Mouse (Mus musculus) layer of hippocampus, adult 11-12 months (tissue): ENCODE results near the gene Ctnnb1.
A peak's percentile ranks its signal among the peaks of the same experiment; 100 is the strongest.

ENCODE experiments used
- DNase-seq: peaks from one replicate; pipeline ENCODE4 v3.0.0; 2022; ENCODE audit warnings: low spot score

The Ctnnb1 gene

DNA sequence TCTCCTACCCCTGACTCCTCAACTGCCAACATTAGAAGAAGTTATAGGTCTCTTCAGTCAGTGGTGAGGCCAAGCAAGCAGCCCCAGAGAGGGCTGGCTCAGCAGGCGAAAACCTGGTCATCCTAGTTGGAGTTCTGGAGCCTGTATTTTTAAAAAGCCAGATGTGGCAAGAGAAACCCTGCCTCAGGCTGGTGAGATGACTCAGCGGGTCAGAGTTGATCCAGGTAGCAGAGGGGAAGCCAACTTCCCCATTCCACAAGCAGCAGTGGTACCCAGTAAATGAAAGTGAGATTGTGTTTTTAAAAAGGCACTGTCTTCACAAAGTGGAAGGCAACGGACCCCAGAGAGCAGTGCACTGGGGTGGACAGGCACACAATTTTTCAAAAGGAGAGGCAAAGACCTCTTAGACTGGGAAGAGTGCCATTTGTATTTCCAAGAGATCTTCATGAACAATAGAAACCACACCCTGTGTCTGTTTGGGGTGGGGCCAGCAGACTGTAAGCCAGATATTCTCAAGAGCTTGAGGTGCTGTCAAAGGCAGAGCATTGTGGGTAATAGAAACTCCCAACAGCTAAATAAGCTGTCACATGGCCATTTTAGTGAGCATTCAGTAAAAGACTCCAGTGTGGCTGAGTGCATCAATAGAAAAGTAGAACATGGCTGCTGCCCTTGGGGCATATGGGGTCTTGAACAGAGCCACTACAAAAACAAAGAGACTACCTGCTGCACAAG lies 33.1 kb downstream of the Ctnnb1 start:
- DNase-seq = no peak

DNA sequence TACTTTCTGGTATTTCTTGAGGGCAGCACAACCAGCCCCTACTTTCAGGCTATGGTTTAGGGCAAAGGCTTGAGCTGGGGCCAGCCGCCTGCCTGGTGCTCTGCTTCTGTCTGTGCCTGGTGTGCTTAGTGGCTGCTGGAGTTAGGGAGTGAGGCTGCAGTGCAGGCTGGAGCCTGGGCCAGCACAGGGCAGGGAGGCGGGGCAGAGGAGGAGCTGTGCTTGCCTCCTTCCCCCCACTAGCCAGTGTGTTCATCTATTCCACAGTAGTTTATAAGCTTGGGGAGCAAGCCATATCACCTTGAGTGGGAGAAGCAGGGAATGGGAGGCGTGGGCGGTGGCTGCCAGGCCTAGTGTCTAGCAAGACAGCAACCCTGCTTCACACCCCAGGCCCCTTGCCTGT lies 34.1 kb downstream of the Ctnnb1 start:
- no peak for DNase-seq

DNA sequence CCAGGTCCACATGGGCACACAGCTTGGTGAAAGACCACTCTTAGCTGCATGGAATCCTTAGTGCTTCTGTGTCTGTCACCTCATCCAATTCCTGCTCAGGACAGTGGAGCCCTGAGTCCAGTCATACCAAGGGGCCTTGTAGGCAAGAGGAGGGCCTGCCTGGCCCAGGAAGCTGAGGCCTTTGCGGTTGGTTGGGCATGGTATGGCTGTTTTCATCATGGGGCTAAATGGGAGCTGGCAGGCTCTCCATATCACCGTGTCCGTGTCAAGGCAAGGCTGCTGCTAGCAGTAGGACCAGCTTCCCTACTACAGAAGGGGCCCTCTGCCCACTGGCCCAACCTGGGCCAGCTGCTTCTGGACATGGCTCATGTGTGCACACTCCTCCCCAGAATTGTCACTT lies 34.7 kb downstream of the Ctnnb1 start:
- DNase-seq = no peak

DNA sequence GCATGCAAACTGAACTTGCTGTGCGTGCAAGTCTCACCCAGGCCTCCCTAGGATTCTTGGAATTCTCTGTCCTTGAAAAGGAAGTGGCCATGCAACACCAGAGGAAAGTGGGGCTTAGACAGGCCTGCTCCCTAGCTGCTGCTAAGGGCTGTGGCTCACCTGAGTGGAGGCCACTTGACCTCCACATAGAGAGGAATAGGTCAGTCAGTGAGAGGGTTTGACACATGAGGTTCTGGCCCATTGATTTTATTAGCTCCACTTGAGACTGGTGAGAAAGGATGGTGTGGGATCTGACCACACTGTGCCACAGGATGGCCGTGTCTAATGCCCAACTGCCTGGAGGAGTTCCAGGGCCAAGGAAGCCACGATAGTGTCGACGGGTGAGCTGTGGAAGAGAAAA lies 35.2 kb downstream of the Ctnnb1 start:
- no peak for DNase-seq

DNA sequence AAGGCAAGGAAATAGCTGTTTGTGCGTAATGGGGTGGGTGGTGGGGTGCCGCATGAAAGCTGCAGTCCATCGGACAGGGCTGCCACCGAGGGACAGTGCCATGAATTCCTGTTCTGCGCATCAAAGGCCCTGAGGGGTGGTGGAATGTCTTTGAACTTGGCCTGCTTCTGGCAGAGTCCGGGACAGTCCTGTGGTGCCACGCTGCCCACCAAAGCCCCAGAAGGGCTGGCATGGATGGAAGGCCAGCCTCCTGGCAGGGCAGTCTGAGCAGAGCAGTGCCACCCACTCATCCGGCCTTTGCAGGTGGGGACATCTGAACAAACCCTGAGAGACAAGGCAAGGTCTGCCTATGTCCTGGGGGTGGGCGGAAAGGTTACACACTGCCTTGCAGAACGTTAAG lies 36.0 kb downstream of the Ctnnb1 start:
- no peak for DNase-seq

DNA sequence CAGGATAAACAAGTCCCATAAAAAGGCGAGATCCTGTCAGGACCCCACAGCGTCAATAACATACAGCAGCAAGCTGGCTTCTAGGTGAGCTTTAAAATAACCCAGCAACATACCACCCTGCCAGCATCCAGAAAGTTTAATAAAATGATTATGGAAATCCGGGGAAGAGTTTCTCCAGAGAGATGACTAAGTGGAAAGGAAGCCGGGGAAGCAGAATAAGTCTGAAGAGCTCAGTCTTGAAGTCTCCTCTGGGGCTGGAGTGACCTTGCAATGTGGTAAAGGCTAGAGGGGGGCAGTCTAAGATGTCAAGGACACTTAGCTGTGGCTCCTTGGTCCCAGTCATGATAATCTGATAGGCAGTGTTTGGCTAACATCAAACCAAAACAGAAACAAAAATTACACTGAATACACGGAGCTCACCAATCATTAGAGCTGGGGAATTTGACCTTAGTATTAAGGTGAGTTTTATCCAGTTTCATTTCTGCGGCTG lies 44.1 kb downstream of the Ctnnb1 start:
- DNase-seq = no peak

DNA sequence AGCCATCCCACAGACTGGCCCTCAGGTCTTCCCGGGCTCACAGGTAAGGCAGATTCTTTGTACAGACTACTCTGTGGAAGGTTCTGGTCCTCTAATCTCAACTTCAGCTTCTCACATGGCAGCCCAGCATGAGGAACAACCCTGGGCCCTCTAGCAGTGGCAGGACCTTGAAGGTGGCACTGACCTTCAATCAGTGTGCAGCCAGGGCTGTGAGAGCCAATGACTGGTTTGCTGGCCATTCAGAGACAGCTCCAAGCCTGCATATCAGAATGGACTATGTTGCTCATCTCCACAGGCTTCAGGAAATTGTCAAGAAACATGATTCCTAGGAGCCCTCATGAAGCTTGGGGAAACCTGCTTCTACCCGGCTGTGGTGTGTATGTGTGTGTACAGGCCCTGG lies 45.2 kb downstream of the Ctnnb1 start:
- no peak for DNase-seq

DNA sequence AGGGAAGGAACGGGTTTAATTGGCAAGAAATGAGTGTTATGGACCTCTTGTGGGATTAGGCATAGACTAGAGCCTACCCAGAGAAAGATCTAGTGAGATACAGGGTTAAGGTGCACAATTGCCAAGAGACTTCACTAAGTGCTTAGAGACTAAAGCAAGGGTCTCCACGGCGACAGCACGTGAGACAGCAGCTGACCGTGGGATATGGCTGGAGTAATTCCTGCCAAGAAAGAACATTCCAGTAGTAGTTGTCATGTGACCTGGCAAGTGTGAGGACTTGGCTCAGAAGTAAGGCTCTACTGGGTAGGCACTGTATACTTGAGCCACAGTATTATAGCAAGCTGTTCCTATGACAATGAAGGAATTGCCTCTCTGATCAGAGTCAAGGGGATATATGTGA lies 47.1 kb downstream of the Ctnnb1 start:
- no peak for DNase-seq

DNA sequence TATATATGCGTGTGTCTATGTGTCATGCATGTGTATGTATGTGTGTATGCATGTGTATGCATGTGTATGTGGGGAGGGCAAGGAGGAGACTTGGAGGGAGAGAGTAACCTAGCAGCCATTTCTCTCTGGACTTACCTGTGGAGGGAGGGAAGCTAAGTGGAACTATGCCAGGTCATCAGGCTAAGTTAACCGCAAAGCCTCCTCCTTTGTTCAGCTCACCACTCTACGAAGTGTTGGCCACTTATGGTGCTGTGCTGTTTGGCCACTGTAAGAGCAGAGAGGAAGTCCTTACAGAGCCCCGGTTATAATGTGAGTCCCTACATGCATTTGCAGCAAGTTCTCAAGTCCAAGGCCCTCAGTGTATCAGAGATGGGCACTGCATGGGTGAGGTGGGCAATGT lies 47.8 kb downstream of the Ctnnb1 start:
- no peak for DNase-seq

DNA sequence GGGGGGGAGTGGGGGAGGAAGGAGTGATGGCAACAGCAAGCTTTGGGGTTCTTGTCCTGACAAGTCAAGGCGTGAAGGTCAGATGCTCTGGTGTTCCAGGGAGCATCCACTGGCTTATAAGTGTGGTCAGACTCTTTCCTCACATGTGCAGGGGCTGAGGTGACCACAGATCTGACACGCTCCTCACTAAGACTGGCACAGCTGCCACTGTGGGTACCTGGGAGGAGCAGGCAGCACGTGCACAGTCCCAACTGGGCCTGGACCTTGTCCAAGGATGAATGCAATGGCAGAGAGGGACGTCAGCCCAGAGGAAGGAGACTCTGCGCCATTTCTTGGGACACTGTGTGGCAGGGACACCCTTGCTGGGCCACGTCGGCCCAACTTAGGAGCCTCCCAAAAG lies 52.8 kb downstream of the Ctnnb1 start:
- DNase-seq = no peak

DNA sequence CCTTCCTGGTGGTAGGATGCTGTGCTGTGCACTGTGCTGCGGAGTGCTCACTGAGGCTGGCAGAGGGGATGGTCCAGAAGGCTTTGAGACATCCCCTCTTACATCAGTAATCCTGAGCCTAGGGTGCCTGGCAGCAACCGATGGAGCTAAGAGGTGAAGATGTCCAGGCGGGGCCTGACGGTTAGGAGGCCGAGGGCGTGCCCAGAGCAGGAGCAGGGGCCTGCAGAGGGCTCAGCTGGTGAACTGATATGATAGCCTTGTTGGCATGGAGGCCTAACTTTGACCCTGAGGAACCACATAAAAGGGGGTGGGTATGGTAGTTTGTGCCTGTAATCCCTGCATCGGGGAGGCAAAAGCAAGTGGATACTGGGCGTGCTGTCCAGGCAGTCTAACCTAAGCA lies 54.8 kb downstream of the Ctnnb1 start:
- DNase-seq = no peak

DNA sequence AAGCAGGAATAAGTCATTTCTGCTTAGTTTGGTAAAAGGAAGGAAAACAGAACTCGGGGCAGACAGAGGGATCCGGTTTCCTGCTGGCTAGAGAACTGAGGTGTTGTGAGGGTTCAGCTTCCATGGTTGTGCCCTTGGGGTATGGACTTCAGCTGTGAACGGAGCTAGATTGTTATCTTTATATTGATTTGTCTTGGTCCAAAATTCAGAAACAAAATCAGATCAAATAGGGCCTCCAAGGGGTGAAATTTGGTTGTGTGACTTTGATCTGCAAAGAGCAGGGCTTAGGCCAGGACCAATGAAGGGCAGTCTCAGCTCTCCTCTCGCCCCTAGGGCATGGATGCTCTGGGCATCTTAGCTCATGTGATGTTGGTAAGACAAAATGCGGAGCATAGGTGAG lies 55.5 kb downstream of the Ctnnb1 start:
- DNase-seq = no peak

DNA sequence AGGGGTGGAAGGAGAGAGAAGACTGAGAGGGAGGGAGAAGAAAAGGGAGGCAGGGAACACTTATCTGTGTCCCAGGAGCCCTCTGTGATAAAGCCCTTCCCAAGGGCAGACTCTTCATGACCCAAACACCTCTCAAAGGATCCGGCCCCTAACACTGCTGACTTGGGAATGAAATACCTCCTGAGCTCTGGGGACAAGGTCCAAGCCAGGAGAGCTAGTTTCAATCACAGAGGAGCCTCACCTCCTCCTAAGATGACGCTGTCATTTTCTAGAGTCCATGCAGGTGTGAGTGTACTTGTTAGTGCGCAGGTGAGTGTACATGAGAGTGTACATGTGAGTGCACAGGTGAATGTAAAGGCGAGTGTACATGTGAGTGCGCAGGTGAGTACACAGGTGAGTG lies 56.0 kb downstream of the Ctnnb1 start:
- no peak for DNase-seq

DNA sequence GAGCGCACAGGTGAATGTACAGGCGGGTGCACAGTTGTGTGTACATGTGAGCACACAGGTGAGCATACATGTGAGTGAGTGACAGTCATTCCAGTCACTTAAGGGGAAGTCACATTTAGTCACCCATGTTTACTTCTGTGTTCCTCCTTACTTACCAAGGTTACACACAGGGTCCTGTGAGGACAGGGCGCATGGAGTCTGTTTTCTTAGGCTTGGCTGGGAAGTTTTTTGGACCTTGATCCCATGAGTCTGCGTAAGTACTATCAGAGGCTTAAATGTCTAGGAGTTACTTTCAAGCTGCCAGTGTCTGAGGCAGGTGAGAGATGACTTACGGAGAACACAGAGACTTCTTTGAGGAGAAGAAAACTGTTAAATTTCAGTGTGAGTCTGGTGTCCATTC lies 56.5 kb downstream of the Ctnnb1 start:
- no peak for DNase-seq

DNA sequence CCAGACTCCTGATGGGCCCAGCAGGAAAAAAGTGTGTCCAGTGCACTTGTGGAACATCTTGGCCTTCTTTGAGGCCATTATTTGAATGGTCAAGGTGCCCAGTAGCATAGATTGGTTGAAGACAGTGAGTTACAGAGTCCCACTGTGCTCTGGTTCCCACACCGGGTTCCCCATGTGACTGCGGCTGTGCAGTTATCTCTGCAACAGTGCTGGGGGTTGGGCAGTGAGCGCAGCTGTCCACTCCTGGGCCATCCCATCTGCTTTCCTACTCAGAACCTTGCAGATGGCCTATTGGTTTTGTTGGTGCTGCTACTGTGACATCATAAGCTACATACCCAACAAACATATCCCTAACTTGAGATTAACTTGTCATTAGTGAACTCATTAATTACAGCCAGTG lies 57.2 kb downstream of the Ctnnb1 start:
- no peak for DNase-seq

DNA sequence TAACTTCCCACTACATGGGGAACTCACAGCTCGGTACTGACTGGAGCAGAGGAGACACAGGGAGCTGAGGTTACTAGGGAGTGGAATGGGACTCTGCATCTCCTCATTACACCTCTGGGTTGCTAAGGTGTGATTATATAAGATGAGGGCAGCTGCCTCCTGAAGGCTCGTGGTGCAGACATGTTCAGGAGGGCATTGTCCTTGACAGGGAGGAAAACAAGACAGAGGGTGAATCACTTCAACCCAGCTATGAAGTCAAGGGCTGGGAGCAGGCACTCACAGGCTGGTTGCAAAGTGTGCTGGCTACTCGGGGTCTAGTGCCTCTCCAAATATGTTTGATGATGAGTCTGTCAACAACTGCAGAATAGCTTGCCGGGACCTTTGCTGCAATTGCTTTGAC lies 58.0 kb downstream of the Ctnnb1 start:
- no peak for DNase-seq

DNA sequence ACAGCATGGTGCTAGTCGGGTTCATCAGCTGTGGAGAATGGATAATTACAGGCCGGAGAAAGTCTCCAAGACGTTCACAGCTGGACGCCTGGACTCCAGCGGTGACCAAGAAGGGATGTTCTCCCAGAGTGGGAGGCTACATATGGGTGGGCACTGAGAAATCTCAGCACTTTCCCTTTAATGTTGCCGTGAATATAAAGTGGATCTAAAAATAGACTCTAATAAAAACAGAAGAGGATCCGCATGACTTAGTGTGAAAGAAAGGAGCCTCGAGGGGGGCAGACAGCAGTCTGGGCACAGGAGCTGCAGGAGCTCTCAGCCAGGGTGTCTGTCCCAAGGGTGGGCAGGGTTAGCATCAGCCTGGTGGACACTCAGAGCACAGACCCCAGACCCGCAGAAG lies 59.1 kb downstream of the Ctnnb1 start:
- no peak for DNase-seq

DNA sequence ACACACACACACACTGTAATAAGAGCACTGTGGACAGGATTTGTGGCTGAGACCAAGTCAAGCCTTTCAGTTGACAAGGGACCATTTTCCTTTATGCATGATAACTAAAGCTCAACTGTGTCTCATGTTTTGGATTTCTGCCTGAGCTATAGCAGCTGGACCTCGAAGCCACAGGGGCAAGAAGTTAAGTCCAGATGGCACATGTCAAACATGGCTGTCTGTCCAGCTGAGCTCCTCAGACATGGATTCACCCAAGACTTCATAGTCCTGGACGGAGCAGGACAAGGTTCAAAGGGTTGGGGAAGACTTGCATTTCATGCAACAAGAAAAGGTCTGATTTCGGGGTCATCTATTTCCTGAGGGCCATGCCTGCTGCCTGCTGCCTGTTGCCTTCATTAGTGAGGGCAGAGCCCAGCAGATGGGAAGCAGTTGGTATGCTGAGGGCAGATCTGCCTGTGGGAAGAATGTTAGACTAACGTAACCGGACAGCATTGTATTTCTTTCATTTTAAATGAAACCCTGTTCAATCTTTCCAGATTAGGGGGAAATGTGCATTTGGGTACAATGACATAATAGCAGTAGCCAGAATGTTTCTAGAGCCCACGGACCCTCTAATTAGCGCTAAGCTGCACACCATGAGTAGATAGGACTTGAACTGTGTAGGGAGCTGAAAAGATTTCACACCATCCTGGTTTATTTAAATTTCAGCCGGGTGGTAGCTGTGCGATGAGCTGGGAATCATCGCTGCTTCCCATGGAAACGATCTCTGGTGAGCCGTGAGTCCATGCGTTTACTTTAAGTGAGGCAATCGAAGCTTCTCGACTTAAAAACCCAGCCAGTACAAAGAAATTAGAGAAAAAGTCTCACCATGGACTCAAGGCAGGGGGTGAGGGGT lies 61.0 kb downstream of the Ctnnb1 start:
- no peak for DNase-seq

DNA sequence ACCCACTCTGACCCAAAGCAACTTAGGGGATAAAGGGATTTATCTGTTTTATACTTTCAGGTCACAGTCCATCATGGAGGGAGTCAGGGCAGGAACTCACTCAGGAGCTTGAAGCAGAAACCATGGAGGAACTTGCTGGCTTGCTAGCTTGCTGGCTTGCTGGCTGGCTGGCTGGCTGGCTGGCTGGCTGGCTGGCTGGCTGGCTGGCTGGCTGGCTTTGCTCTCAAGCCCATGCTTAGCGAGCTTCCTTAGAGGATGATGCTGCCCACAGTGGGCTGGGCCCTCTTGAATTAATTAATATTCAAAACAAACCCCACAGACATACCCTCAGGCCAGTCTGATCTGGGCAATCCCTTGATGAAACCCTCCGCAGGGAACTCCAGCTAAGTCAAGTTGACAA lies 62.8 kb downstream of the Ctnnb1 start:
- DNase-seq = no peak

DNA sequence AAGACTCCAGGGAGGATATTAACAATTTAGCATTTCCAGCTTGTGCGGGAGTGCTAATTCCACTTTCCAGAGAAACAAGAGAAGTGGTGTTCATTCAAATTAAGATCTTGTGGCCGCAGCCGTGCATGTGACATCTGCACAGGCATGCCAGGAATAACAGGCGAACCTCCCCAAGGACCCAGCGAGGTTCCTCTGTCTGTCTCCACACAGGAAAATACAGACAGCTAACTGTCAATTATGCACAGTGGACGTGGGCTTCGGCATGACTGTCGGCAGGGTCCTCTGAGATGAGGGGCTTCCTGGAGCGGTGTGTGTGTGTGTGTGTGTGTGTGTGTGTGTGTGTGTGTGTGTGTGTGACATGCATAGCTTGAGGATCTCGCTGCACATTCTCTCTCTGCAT lies 64.0 kb downstream of the Ctnnb1 start:
- no peak for DNase-seq

DNA sequence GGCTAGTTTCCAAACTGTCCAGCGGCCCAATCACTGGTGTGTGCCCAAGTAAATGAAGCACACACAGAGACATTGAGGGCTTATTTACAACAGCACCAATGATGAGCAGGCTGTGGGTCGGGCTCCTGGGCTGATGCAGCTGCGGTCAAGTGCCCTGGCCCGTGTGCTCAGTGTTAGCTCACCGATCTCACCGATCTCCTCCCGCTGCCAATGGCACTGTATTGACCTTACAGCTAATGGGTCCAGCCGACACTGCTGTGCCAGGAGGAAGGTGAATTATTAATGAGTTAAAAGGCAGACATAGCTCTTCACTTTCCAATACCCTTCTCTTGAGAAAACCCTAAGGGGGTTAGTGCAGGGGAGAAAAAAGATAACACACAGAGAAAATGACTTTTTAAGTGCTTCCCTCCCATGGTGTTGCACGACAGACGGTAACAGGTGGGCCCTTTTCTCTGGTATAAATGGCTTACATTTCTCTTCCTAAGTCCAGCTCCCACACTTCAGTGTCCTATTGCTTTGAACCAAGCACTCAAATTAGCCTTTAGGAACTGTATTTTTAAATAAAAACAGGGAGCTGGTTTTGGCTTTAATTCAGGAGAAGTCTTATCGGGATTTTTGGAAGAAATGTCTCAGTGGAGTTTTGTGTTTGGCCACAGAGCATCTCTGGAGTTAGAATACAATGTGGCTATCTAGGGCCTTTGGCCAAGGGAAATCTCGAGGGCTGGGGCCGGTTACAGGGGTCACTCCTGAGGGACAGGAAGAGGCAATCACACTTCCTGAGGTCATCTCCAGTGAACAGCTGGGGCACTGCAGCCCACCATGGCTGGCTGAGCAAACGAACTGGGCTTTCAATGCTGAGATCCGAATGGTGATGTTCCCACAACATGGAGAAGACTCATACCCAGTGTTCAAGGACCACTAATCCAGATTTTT lies 65.5 kb downstream of the Ctnnb1 start:
- DNase-seq = no peak

DNA sequence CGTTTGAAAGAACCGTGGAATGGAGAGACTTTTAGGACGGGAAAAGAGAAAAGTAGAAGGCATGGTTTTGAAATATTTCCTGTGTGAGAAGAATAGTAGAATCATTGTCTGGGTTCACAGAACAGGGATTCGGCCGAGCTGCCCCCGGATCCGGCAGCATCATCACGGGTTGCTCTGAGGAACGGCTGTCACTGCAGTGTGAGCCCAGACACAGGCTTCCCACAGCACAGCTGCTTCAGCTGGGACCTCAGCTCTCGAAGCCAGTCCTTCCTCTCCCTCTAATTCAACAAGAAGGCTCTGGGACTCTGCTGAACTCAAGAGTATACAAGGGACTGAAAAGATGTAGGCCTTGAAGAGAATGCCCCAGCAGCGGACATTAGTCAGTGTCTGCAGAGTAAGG lies 69.7 kb downstream of the Ctnnb1 start:
- DNase-seq = peak; percentile 39
